Comparison of ENCODE assay signal across 21 mouse cellular contexts in genomic region chr13:21262787-21263461, GRCm38 (mm10). TPM values are rescaled to one million over a fixed set of nuclear protein-coding genes. Genes with fewer than 3 reads are reported as not detected.
A peak's percentile ranks its signal among the peaks of the same experiment; 100 is the strongest.
DNase-seq lines count a peak whose midpoint lies in the region; ATAC-seq and TF ChIP-seq lines count a peak whose summit lies in the region.
"Had no signal": no experiment of that assay in that cellular context is flagged by ENCODE, and none has a peak within 500 bp of the region (broad histone marks: within the 10 kb centered on the region; RNA-seq: fewer than 3 reads in every experiment).

No protein-coding gene starts in this region.

- no peak for TF ChIP-seq CTCF in E14TG2a.4 (conservative IDR thresholded peaks at IDR 0.05; ENCODE audit: low read length)

- DNase-seq in heart, adult 9 months (ENCODE audit: low spot score in 2 of 2) = no peak
- no peak for DNase-seq in layer of hippocampus, adult 9-10 months (ENCODE audit: low spot score)
- no peak for DNase-seq in T-cell, adult 2 months (ENCODE audit: low spot score)
- DNase-seq: adrenal gland, adult 8-10 months; cerebellum, adult 2 months; heart, postnatal 36 days; lung, postnatal 4 days; right cerebral cortex, postnatal 14 days had no signal

- no peak for ATAC-seq in heart, embryonic 11.5 days (replicated peaks; ENCODE audit: insufficient number of reproducible peaks, low FRiP score, low TSS enrichment)
- ATAC-seq in intestine, embryonic 15.5 days = peak; percentile 71
- peak; percentile 74 for ATAC-seq in liver, embryonic 16.5 days (ENCODE audit: low read depth)
- ATAC-seq in erythroid progenitor cell, adult 5-6 weeks (replicated peaks; ENCODE audit: low FRiP score, poor library complexity, severe bottlenecking) = no peak
- ATAC-seq: midbrain, embryonic 13.5 days had no signal

- H3K4me2 ChIP-seq in heart, embryonic 11.5 days = peak overlapping the region; percentile 55
- H3K4me2 ChIP-seq in intestine, embryonic 15.5 days (replicated peaks) = peak overlapping the region; percentile 58
- peak overlapping the region; percentile 54 for H3K4me2 ChIP-seq in liver, embryonic 16.5 days (ENCODE audit: low read depth, low read length)

- H3K9me3 ChIP-seq in heart, embryonic 11.5 days (replicated peaks; ENCODE audit: control insufficient read depth, low read length) = no peaks in the 10 kb centered on the region
- no peaks in the 10 kb centered on the region for H3K9me3 ChIP-seq in E14TG2a.4 (ENCODE audit: low read length)
- no peaks in the 10 kb centered on the region for H3K9me3 ChIP-seq in intestine, embryonic 15.5 days
- no peaks in the 10 kb centered on the region for H3K9me3 ChIP-seq in liver, embryonic 16.5 days (replicated peaks; ENCODE audit: control insufficient read depth, low read length)
- H3K9me3 ChIP-seq: kidney, embryonic 15.5 days; limb, embryonic 15.5 days; midbrain, embryonic 13.5 days had no signal

- peaks cover 2% of the 10 kb centered on the region; the same call in 1 of the 2 replicates for H3K4me1 ChIP-seq in heart, embryonic 11.5 days (ENCODE audit: control insufficient read depth, insufficient read depth, low read length)
- peaks cover 60% of the 10 kb centered on the region for H3K4me1 ChIP-seq in E14TG2a.4 (replicated peaks; ENCODE audit: low read depth, low read length)
- H3K4me1 ChIP-seq in intestine, embryonic 15.5 days (replicated peaks) = peaks cover 10% of the 10 kb centered on the region
- no peaks in the 10 kb centered on the region for H3K4me1 ChIP-seq in liver, embryonic 16.5 days (ENCODE audit: control insufficient read depth, low read depth, low read length)

- no peak overlapping the region for H3K27ac ChIP-seq in heart, embryonic 11.5 days (ENCODE audit: low read depth, low read length)
- H3K27ac ChIP-seq in intestine, embryonic 15.5 days = no peak overlapping the region
- H3K27ac ChIP-seq in liver, embryonic 16.5 days (ENCODE audit: low read length) = no peak overlapping the region; the same call in 1 of the 2 replicates
- H3K27ac ChIP-seq: kidney, embryonic 15.5 days; layer of hippocampus, adult 2 months; limb, embryonic 15.5 days; midbrain, embryonic 13.5 days had no signal

- H3K36me3 ChIP-seq in heart, embryonic 11.5 days (ENCODE audit: control insufficient read depth, insufficient read depth, low read length) = no peaks in the 10 kb centered on the region
- no peaks in the 10 kb centered on the region for H3K36me3 ChIP-seq in E14TG2a.4 (ENCODE audit: insufficient read depth, low read length)
- H3K36me3 ChIP-seq in intestine, embryonic 15.5 days = no peaks in the 10 kb centered on the region
- H3K36me3 ChIP-seq in liver, embryonic 16.5 days (ENCODE audit: control insufficient read depth, insufficient read depth) = no peaks in the 10 kb centered on the region
- H3K36me3 ChIP-seq: kidney, embryonic 15.5 days; limb, embryonic 15.5 days; midbrain, embryonic 13.5 days had no signal

- H3K4me3 ChIP-seq in heart, embryonic 11.5 days (ENCODE audit: low read depth, low read length) = no peak overlapping the region
- H3K4me3 ChIP-seq in E14TG2a.4 (replicated peaks; ENCODE audit: low read length) = peak overlapping the region; percentile 84
- H3K4me3 ChIP-seq in intestine, embryonic 15.5 days (replicated peaks) = peak overlapping the region; percentile 34; the same call in 1 of the 2 replicates
- peak overlapping the region; percentile 54 for H3K4me3 ChIP-seq in liver, embryonic 16.5 days (ENCODE audit: low read depth, low read length)

- 60% methylated on average over 4 of the region's 4 CpGs for WGBS in heart, embryonic 11.5 days (ENCODE audit: insufficient replicate concordance)
- WGBS in intestine, embryonic 15.5 days = 49% methylated on average over 4 of the region's 4 CpGs
- WGBS in liver, embryonic 16.5 days (ENCODE audit: insufficient replicate concordance) = 24% methylated on average over 4 of the region's 4 CpGs

- no peak overlapping the region for H3K9ac ChIP-seq in heart, embryonic 11.5 days (ENCODE audit: low read depth, low read length)
- no peak overlapping the region for H3K9ac ChIP-seq in intestine, embryonic 15.5 days
- no peak overlapping the region for H3K9ac ChIP-seq in liver, embryonic 16.5 days (ENCODE audit: low read depth, low read length)
- H3K9ac ChIP-seq: limb, embryonic 15.5 days; midbrain, embryonic 13.5 days had no signal

- H3K27me3 ChIP-seq in heart, embryonic 11.5 days (ENCODE audit: control insufficient read depth, insufficient read depth, low read length) = no peaks in the 10 kb centered on the region
- peaks cover 32% of the 10 kb centered on the region for H3K27me3 ChIP-seq in E14TG2a.4 (ENCODE audit: insufficient read depth, low read length)
- H3K27me3 ChIP-seq in intestine, embryonic 15.5 days (replicated peaks) = no peaks in the 10 kb centered on the region
- no peaks in the 10 kb centered on the region; the same call in none of the 2 replicates for H3K27me3 ChIP-seq in liver, embryonic 16.5 days (ENCODE audit: control insufficient read depth, insufficient read depth, low read depth, low read length)

RNA-seq across cellular contexts. Expression of gene Gpx5, which starts 29.6 kb away (rescaled TPM):
- not detected in 2 replicates for polyA plus RNA-seq in heart, embryonic 11.5 days (2014; fragmentation: Nextera tagmentation; extraction: Ambion mirVana)
- not detected in 2 replicates for polyA plus RNA-seq in intestine, embryonic 15.5 days (2015; fragmentation: Nextera tagmentation; extraction: Ambion mirVana)
- not detected in 2 replicates for polyA plus RNA-seq in liver, embryonic 16.5 days (2015; fragmentation: Nextera tagmentation; extraction: Ambion mirVana)
- not detected in 2 replicates for total RNA-seq in erythroid progenitor cell, adult 5-6 weeks (2015; ENCODE audit: low replicate concordance)
- total RNA-seq in erythroid progenitor cell, adult 5-6 weeks (2017; ENCODE audit: low replicate concordance) = not detected in 2 replicates
- total RNA-seq: adrenal gland, adult 8-10 months; ES-E14; gastrocnemius, postnatal 4 days; heart, postnatal 36 days; layer of hippocampus, adult 2 months; left cerebral cortex, adult 8-10 months had no signal
- polyA plus RNA-seq: C2C12; cerebellum, adult 2 months; kidney, embryonic 15.5 days; limb, embryonic 15.5 days; midbrain, embryonic 13.5 days had no signal

RNA-seq across cellular contexts. Expression of gene Gpx6, which starts 49.0 kb away (rescaled TPM):
- polyA plus RNA-seq in heart, embryonic 11.5 days (2014; fragmentation: Nextera tagmentation; extraction: Ambion mirVana) = not detected in 2 replicates
- polyA plus RNA-seq in intestine, embryonic 15.5 days (2015; fragmentation: Nextera tagmentation; extraction: Ambion mirVana) = not detected in 2 replicates
- not detected in 2 replicates for polyA plus RNA-seq in liver, embryonic 16.5 days (2015; fragmentation: Nextera tagmentation; extraction: Ambion mirVana)
- total RNA-seq in erythroid progenitor cell, adult 5-6 weeks (2015; ENCODE audit: low replicate concordance) = not detected in 2 replicates
- not detected in 2 replicates for total RNA-seq in erythroid progenitor cell, adult 5-6 weeks (2017; ENCODE audit: low replicate concordance)
- total RNA-seq: adrenal gland, adult 8-10 months; gastrocnemius, postnatal 4 days; heart, postnatal 36 days; layer of hippocampus, adult 2 months had no signal
- polyA plus RNA-seq: C2C12; midbrain, embryonic 13.5 days had no signal

Comparison
In these comparisons a context has a peak if more than half of its experiments do, and no peak if none do; other contexts are left out.
1. ATAC-seq: peak in intestine, embryonic 15.5 days (single experiment) and liver, embryonic 16.5 days (single experiment); none in heart, embryonic 11.5 days (single experiment) and erythroid progenitor cell, adult 5-6 weeks (single experiment).
2. Peak in every context shown above with its lines, with median percentiles within 50 percentile points of each other: H3K4me2 ChIP-seq.